Mouse (Mus musculus): ENCODE data around the gene Ints12.

DNA sequence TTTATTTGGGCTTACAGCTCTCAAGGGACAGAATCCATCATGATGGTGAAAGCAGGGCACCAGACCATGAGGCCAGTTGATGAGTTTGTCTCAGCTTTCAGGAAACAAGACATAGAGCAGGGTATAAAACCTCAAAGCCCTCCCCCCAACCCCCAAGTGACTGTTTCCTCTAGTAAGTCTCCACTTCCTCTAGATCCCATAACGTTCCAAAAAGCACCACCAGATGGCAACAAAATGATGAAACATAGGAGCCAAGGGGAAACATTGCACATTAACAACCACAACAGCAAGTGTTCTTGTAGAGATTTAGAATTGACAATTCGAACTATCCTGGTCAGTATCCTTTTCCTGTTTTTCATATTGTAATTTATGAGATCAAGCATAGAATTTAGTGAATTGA, 20.1 kb downstream of the Ints12 start:
- no peak for TF ChIP-seq POLR2A (IDR thresholded peaks at IDR 0.05; ENCODE audit: extremely low read depth, insufficient read depth, low read length)
- peak; percentile 17; the same call in 1 of the 2 replicates for TF ChIP-seq CTCF (IDR thresholded peaks at IDR 0.05; ENCODE audit: low read depth, low read length)
